In the genomic region with DNA sequence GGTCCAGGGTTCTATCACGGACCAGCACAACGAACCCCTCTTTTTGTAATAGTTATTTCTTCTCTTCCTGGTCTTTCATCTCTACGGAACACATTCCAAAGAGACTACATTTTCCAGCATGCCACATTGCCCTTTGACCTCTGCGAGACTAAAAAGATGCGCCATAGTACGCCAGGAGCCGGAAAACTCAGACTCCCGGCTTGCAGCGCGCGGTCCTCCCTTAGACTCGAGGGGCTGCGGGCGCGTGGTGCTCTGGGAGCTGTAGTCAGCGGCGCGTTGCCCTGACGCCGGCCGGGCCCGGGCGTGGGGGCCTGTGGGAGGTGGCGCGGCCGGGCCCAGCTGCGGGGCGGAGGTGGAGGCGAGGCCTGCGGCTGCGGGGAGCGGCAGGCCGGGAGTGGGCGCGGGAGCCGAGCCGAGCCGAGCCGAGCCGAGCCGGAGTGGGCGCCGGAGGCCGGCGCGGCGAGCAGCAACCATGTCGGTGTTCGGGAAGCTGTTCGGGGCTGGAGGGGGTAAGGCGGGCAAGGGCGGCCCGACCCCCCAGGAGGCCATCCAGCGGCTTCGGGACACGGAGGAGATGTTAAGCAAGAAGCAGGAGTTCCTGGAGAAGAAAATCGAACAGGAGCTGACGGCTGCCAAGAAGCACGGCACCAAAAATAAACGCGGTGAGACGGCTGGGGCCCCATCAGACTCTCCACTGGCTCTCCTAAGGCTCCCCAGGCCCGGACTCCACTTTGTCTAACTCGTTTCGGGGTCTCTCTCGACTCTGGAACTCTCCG, we compare ENCODE assay signal across 8 mouse cellular contexts. TPM values are rescaled to one million over a fixed set of nuclear protein-coding genes. Genes with fewer than 3 reads are reported as not detected.
DNase-seq lines count a peak whose midpoint lies in the region; ATAC-seq and TF ChIP-seq lines count a peak whose summit lies in the region.

No protein-coding gene starts in this region.

- WGBS in kidney, embryonic 14.5 days, result under 1% methylated on average over 66 of the region's 67 CpGs
- under 1% methylated on average over 65 of the region's 67 CpGs for WGBS in limb, embryonic 15.5 days

- no peak; the same call in 1 of the 2 replicates for TF ChIP-seq POLR2A in bone marrow macrophage, adult 2 months (IDR thresholded peaks at IDR 0.05; ENCODE audit: borderline replicate concordance, low read depth, low read length)
- TF ChIP-seq POLR2A in embryonic fibroblast, embryonic 13.5 days (IDR thresholded peaks at IDR 0.05; ENCODE audit: low read depth, low read length), result peak; percentile 62

- peak overlapping the region; percentile 95 for H3K4me3 ChIP-seq in bone marrow macrophage, adult 2 months (ENCODE audit: insufficient read depth, low read length)
- peak overlapping the region; percentile 96 for H3K4me3 ChIP-seq in embryonic fibroblast, embryonic 13.5 days (ENCODE audit: insufficient read depth, low read length)
- H3K4me3 ChIP-seq in kidney, embryonic 14.5 days (ENCODE audit: low read length), result peak overlapping the region; percentile 78
- H3K4me3 ChIP-seq in limb, embryonic 15.5 days, result peak overlapping the region; percentile 81

- H3K36me3 ChIP-seq in kidney, embryonic 14.5 days (ENCODE audit: control insufficient read depth, insufficient read depth, low read length), result peaks cover 15% of the 10 kb centered on the region; the same call in 1 of the 2 replicates
- H3K36me3 ChIP-seq in limb, embryonic 15.5 days, result peaks cover 18% of the 10 kb centered on the region

- peak overlapping the region; percentile 89 for H3K9ac ChIP-seq in kidney, embryonic 14.5 days (ENCODE audit: low read depth, low read length)
- H3K9ac ChIP-seq in limb, embryonic 15.5 days, result peak overlapping the region; percentile 83

- no peaks in the 10 kb centered on the region for H3K27me3 ChIP-seq in kidney, embryonic 14.5 days (ENCODE audit: control insufficient read depth, insufficient read depth, low read length)
- H3K27me3 ChIP-seq in limb, embryonic 15.5 days, result no peaks in the 10 kb centered on the region

- DNase-seq in A20 (ENCODE audit: low read depth, low spot score), result peak; percentile 95
- peak; percentile 96 to 98 for DNase-seq in heart, adult 9 months (ENCODE audit: low spot score in 2 of 2)
- peak; percentile 94 to 95 for DNase-seq in monocyte, adult 2 months (ENCODE audit: low read depth in 1 of 2, low spot score in 2 of 2)
- DNase-seq in spleen, postnatal 36 days (ENCODE audit: low spot score in 2 of 2), result peak; percentile 98 to 99

- peaks cover 23% of the 10 kb centered on the region for H3K4me1 ChIP-seq in bone marrow macrophage, adult 2 months (ENCODE audit: control insufficient read depth, insufficient read depth, low read length)
- peaks cover 8% of the 10 kb centered on the region; the same call in 1 of the 2 replicates for H3K4me1 ChIP-seq in embryonic fibroblast, embryonic 13.5 days (ENCODE audit: control insufficient read depth, insufficient read depth, low read length)
- H3K4me1 ChIP-seq in kidney, embryonic 14.5 days (ENCODE audit: control insufficient read depth, insufficient read depth, low read length), result peaks cover 18% of the 10 kb centered on the region
- H3K4me1 ChIP-seq in limb, embryonic 15.5 days, result peaks cover 16% of the 10 kb centered on the region

- peak overlapping the region; percentile 90 for H3K27ac ChIP-seq in bone marrow macrophage, adult 2 months (ENCODE audit: insufficient read depth, low read depth, low read length)
- H3K27ac ChIP-seq in embryonic fibroblast, embryonic 13.5 days (ENCODE audit: insufficient read depth, low read length), result peak overlapping the region; percentile 82
- H3K27ac ChIP-seq in kidney, embryonic 14.5 days (ENCODE audit: low read depth, low read length), result peak overlapping the region; percentile 76; the same call in 1 of the 2 replicates
- peak overlapping the region; percentile 93 for H3K27ac ChIP-seq in limb, embryonic 15.5 days

- no peaks in the 10 kb centered on the region for H3K9me3 ChIP-seq in kidney, embryonic 14.5 days (ENCODE audit: control insufficient read depth, low read length)
- no peaks in the 10 kb centered on the region for H3K9me3 ChIP-seq in limb, embryonic 15.5 days

- peak; percentile 99 for ATAC-seq in kidney, embryonic 14.5 days (ENCODE audit: low FRiP score, low TSS enrichment)
- ATAC-seq in limb, embryonic 15.5 days (ENCODE audit: insufficient number of reproducible peaks, low FRiP score, low TSS enrichment, low read depth), result peak; percentile 99

- H3K4me2 ChIP-seq in kidney, embryonic 14.5 days (replicated peaks; ENCODE audit: low read depth, low read length), result peak overlapping the region; percentile 89
- H3K4me2 ChIP-seq in limb, embryonic 15.5 days, result peak overlapping the region; percentile 59

- no peak for TF ChIP-seq CTCF in bone marrow macrophage, adult 2 months (IDR thresholded peaks at IDR 0.05; ENCODE audit: low read depth, low read length)
- no peak for TF ChIP-seq CTCF in embryonic fibroblast, embryonic 13.5 days (IDR thresholded peaks at IDR 0.05; ENCODE audit: borderline replicate concordance, insufficient read depth, low read length)

RNA-seq across cellular contexts. Expression of a gene that starts 5.4 kb away (rescaled TPM):
- polyA plus RNA-seq in bone marrow macrophage, adult 2 months (2012; ENCODE audit: insufficient read depth, insufficient read length, missing spikeins), result 217 and 221 TPM in 2 replicates
- polyA plus RNA-seq in embryonic fibroblast, embryonic 13.5 days (2011; ENCODE audit: insufficient read length, low read depth, missing spikeins), result 150 and 153 TPM in 2 replicates
- 13.9 and 19.5 TPM in 2 replicates for polyA plus RNA-seq in kidney, embryonic 14.5 days (2014; fragmentation: Nextera tagmentation; extraction: Ambion mirVana)
- polyA plus RNA-seq in limb, embryonic 15.5 days (2015; fragmentation: Nextera tagmentation; extraction: Ambion mirVana), result 31.6 and 36.9 TPM in 2 replicates

RNA-seq across cellular contexts. Expression of a gene that starts 43.7 kb away (rescaled TPM):
- polyA plus RNA-seq in bone marrow macrophage, adult 2 months (2012; ENCODE audit: insufficient read depth, insufficient read length, missing spikeins), result not detected in 2 replicates
- polyA plus RNA-seq in embryonic fibroblast, embryonic 13.5 days (2011; ENCODE audit: insufficient read length, low read depth, missing spikeins), result not detected in 2 replicates
- polyA plus RNA-seq in kidney, embryonic 14.5 days (2014; fragmentation: Nextera tagmentation; extraction: Ambion mirVana), result 0.72 and 0.89 TPM in 2 replicates
- 0.67 TPM in 1 of 2 replicates, not detected in the other for polyA plus RNA-seq in limb, embryonic 15.5 days (2015; fragmentation: Nextera tagmentation; extraction: Ambion mirVana)

RNA-seq across cellular contexts. Expression of a gene that starts 43.8 kb away (rescaled TPM):
- 1.4 and 2.4 TPM in 2 replicates for polyA plus RNA-seq in bone marrow macrophage, adult 2 months (2012; ENCODE audit: insufficient read depth, insufficient read length, missing spikeins)
- polyA plus RNA-seq in embryonic fibroblast, embryonic 13.5 days (2011; ENCODE audit: insufficient read length, low read depth, missing spikeins), result 1.8 and 1.9 TPM in 2 replicates
- polyA plus RNA-seq in kidney, embryonic 14.5 days (2014; fragmentation: Nextera tagmentation; extraction: Ambion mirVana), result 1.1 and 1.3 TPM in 2 replicates
- 1.2 and 1.5 TPM in 2 replicates for polyA plus RNA-seq in limb, embryonic 15.5 days (2015; fragmentation: Nextera tagmentation; extraction: Ambion mirVana)

RNA-seq across cellular contexts. Expression of a gene that starts 53.4 kb away (rescaled TPM):
- polyA plus RNA-seq in bone marrow macrophage, adult 2 months (2012; ENCODE audit: insufficient read depth, insufficient read length, missing spikeins), result 22.6 and 22.8 TPM in 2 replicates
- polyA plus RNA-seq in embryonic fibroblast, embryonic 13.5 days (2011; ENCODE audit: insufficient read length, low read depth, missing spikeins), result 11.8 and 13.2 TPM in 2 replicates
- 20.4 and 25.9 TPM in 2 replicates for polyA plus RNA-seq in kidney, embryonic 14.5 days (2014; fragmentation: Nextera tagmentation; extraction: Ambion mirVana)
- 30.8 and 32.3 TPM in 2 replicates for polyA plus RNA-seq in limb, embryonic 15.5 days (2015; fragmentation: Nextera tagmentation; extraction: Ambion mirVana)

Comparison
In these comparisons a context has a peak if more than half of its experiments do, and no peak if none do; other contexts are left out.
1. Peak in every context shown above with its lines: DNase-seq, ATAC-seq, H3K4me3 ChIP-seq and H3K27ac ChIP-seq.